Mouse (Mus musculus) embryonic facial prominence, embryonic 15.5 days (tissue): ENCODE results near the gene Hoxc5. TPM values are rescaled to one million over a fixed set of nuclear protein-coding genes. Genes with fewer than 3 reads are reported as not detected.

Source experiments
- ATAC-seq: fragments of 200-750 bp; cut with Nextera tagmentation; 2 replicates; pipeline ENCODE4 v1.8.0; 2017; ENCODE audit warnings: low read depth, moderate TSS enrichment; ENCODE audit not compliant: insufficient number of reproducible peaks, low FRiP score, low TSS enrichment
- H3K27ac ChIP-seq: fragments of 300-500 bp; sonication (generic); replicated peaks from 2 replicates; pipeline ENCODE4 v1.5.1; 2015; ENCODE audit warnings: mild to moderate bottlenecking, inconsistent platforms
- H3K27me3 ChIP-seq: fragments of 300-500 bp; sonication (generic); 2 replicates; pipeline ENCODE4 v1.6.1; 2015; ENCODE audit warnings: inconsistent platforms
- H3K36me3 ChIP-seq: fragments of 300-500 bp; sonication (generic); 2 replicates; pipeline ENCODE4 v1.6.1; 2015; ENCODE audit warnings: mild to moderate bottlenecking, inconsistent platforms
- H3K4me1 ChIP-seq: fragments of 300-500 bp; sonication (generic); 2 replicates; pipeline ENCODE4 v1.6.1; 2015; ENCODE audit warnings: inconsistent platforms
- H3K4me2 ChIP-seq: fragments of 300-500 bp; sonication (generic); replicated peaks from 2 replicates; pipeline ENCODE4 v1.6.1; 2015; ENCODE audit warnings: mild to moderate bottlenecking, inconsistent platforms
- H3K4me3 ChIP-seq: fragments of 300-500 bp; sonication (generic); replicated peaks from 2 replicates; pipeline ENCODE4 v1.5.1; 2015; ENCODE audit warnings: mild to moderate bottlenecking, inconsistent platforms
- H3K9ac ChIP-seq: fragments of 300-500 bp; sonication (generic); 2 replicates; pipeline ENCODE4 v1.6.1; 2015; ENCODE audit warnings: inconsistent platforms
- H3K9me3 ChIP-seq: fragments of 300-500 bp; sonication (generic); replicated peaks from 2 replicates; pipeline ENCODE4 v1.6.1; 2016; ENCODE audit warnings: inconsistent platforms
- WGBS: fragments of 180-500 bp; shearing (Covaris S2); methylation state at CpG from one replicate; pipeline ENCODE4 v1.1.7; 2015; 5-methylcytosine and 5-hydroxymethylcytosine counted together
- polyA plus RNA-seq: library from polyadenylated mRNA; unstranded; fragments of >200 nt; fragmentation: Nextera tagmentation; extraction: Ambion mirVana; gene quantifications from 2 replicates; pipeline ENCODE4 v1.2.1, GENCODE M21; 2015

Gene Hoxc5
- polyA plus RNA-seq, 1 experiment from 2014 or later = 2.1 TPM

GRCm38 (mm10) chr15:102931706-102932358, 35.4 kb upstream of the Hoxc5 start:
- no peaks in the 10 kb centered on the region for H3K9me3 ChIP-seq
- H3K4me2 ChIP-seq = no peak overlapping the region
- peaks cover 99% of the 10 kb centered on the region for H3K27me3 ChIP-seq
- H3K27ac ChIP-seq = no peak overlapping the region
- no peak for ATAC-seq
- H3K4me3 ChIP-seq = no peak overlapping the region
- H3K9ac ChIP-seq = no peak overlapping the region
- H3K36me3 ChIP-seq = no peaks in the 10 kb centered on the region
- peaks cover 5% of the 10 kb centered on the region; the same call in 1 of the 2 replicates for H3K4me1 ChIP-seq
- under 1% methylated on average over 23 of the region's 23 CpGs for WGBS

- WGBS = 2% methylated on average over 12 of the region's 12 CpGs
- peak overlapping the region; percentile 20; the same call in 1 of the 2 replicates for H3K4me3 ChIP-seq
Measured at GRCm38 (mm10) chr15:102934438-102934837, 32.8 kb upstream of the Hoxc5 start.

GRCm38 (mm10) chr15:102934897-102935296, 32.3 kb upstream of the Hoxc5 start:
- Histone ChIP-seq H3K27ac (no peak overlapping the region), H3K9me3 (no peaks in the 10 kb centered on the region), H3K4me3 (peak overlapping the region; percentile 20), H3K4me1 (peaks cover 8% of the 10 kb centered on the region; the same call in 1 of the 2 replicates), H3K9ac (no peak overlapping the region), H3K36me3 (no peaks in the 10 kb centered on the region), H3K4me2 (peak overlapping the region; percentile 33; the same call in 1 of the 2 replicates), H3K27me3 (peaks cover 99% of the 10 kb centered on the region)
- ATAC-seq = no peak
- WGBS = under 1% methylated on average over 27 of the region's 27 CpGs

More at GRCm38 (mm10) chr15:102934438-102934837, 32.8 kb upstream of the Hoxc5 start:
- H3K27me3 ChIP-seq = peaks cover 99% of the 10 kb centered on the region
- no peaks in the 10 kb centered on the region for H3K36me3 ChIP-seq
- peaks cover 8% of the 10 kb centered on the region; the same call in 1 of the 2 replicates for H3K4me1 ChIP-seq
- H3K9me3 ChIP-seq = no peaks in the 10 kb centered on the region
- no peak overlapping the region for H3K27ac ChIP-seq
- no peak overlapping the region for H3K9ac ChIP-seq
- ATAC-seq = no peak
- H3K4me2 ChIP-seq = no peak overlapping the region

GRCm38 (mm10) chr15:102936279-102936972, 30.8 kb upstream of the Hoxc5 start, which contains the start of gene Hoxc12:
Gene Hoxc12, plus strand, starts transcription at chr15:102936757.
- peak within 1 kb of the TSS; percentile 10; the same call in 1 of the 2 replicates for H3K4me3 ChIP-seq

GRCm38 (mm10) chr15:102937036-102937666, 30.1 kb upstream of the Hoxc5 start:
- peaks cover 8% of the 10 kb centered on the region; the same call in 1 of the 2 replicates for H3K4me1 ChIP-seq
- no peak overlapping the region for H3K27ac ChIP-seq
- no peaks in the 10 kb centered on the region for H3K36me3 ChIP-seq
- no peak overlapping the region for H3K4me2 ChIP-seq
- peak overlapping the region; percentile 10; the same call in 1 of the 2 replicates for H3K4me3 ChIP-seq
- ATAC-seq = no peak
- WGBS = 2% methylated on average over 50 of the region's 50 CpGs
- H3K27me3 ChIP-seq = peaks cover 99% of the 10 kb centered on the region
- no peak overlapping the region for H3K9ac ChIP-seq
- H3K9me3 ChIP-seq = no peaks in the 10 kb centered on the region

More at GRCm38 (mm10) chr15:102936279-102936972, 30.8 kb upstream of the Hoxc5 start, which contains the start of gene Hoxc12:
- no peak for ATAC-seq
- WGBS = under 1% methylated on average over 31 of the region's 31 CpGs
- Histone ChIP-seq H3K9me3 (no peaks in the 10 kb centered on the region), H3K4me1 (peaks cover 8% of the 10 kb centered on the region; the same call in 1 of the 2 replicates), H3K27me3 (peaks cover 99% of the 10 kb centered on the region), H3K27ac (no peak within 1 kb of the TSS), H3K36me3 (no peaks in the 10 kb centered on the region), H3K9ac (no peak within 1 kb of the TSS), H3K4me2 (no peak within 1 kb of the TSS)

GRCm38 (mm10) chr15:102939256-102940155, 27.7 kb upstream of the Hoxc5 start:
- no peaks in the 10 kb centered on the region for H3K36me3 ChIP-seq

GRCm38 (mm10) chr15:102942739-102943467, 24.3 kb upstream of the Hoxc5 start:
- H3K9ac ChIP-seq = no peak overlapping the region
- H3K4me1 ChIP-seq = no peaks in the 10 kb centered on the region
- no peak for ATAC-seq
- under 1% methylated on average over 53 of the region's 53 CpGs for WGBS
- no peaks in the 10 kb centered on the region for H3K9me3 ChIP-seq
- H3K36me3 ChIP-seq = no peaks in the 10 kb centered on the region
- no peak overlapping the region for H3K27ac ChIP-seq
- no peak overlapping the region; the same call in 1 of the 2 replicates for H3K4me2 ChIP-seq
- H3K4me3 ChIP-seq = 0 out of 2 replicates have a peak overlapping the region, but pooled peaks have one; percentile 10
- peaks cover 100% of the 10 kb centered on the region for H3K27me3 ChIP-seq

More at GRCm38 (mm10) chr15:102939256-102940155, 27.7 kb upstream of the Hoxc5 start:
- H3K4me1 ChIP-seq = peaks cover 8% of the 10 kb centered on the region; the same call in 1 of the 2 replicates
- no peak for ATAC-seq
- under 1% methylated on average over 32 of the region's 34 CpGs for whole genome bisulfite sequencing
- no peak overlapping the region for H3K4me2 ChIP-seq
- H3K27ac ChIP-seq = no peak overlapping the region
- no peak overlapping the region for H3K4me3 ChIP-seq
- H3K27me3 ChIP-seq = peaks cover 99% of the 10 kb centered on the region
- no peaks in the 10 kb centered on the region for H3K9me3 ChIP-seq
- H3K9ac ChIP-seq = no peak overlapping the region

- no peaks in the 10 kb centered on the region for H3K4me1 ChIP-seq
- no peak for ATAC-seq
- WGBS = 2% methylated on average over 5 of the region's 5 CpGs
- no peak overlapping the region for H3K4me2 ChIP-seq
- no peaks in the 10 kb centered on the region for H3K9me3 ChIP-seq
- H3K27ac ChIP-seq = no peak overlapping the region
- H3K9ac ChIP-seq = no peak overlapping the region
- H3K36me3 ChIP-seq = no peaks in the 10 kb centered on the region
- no peak overlapping the region for H3K4me3 ChIP-seq
- peaks cover 100% of the 10 kb centered on the region for H3K27me3 ChIP-seq
Measured at GRCm38 (mm10) chr15:102943468-102943813, 23.8 kb upstream of the Hoxc5 start.

- WGBS = 10% methylated on average over 22 of the region's 22 CpGs
- Histone ChIP-seq H3K4me2 (no peak overlapping the region), H3K4me1 (no peaks in the 10 kb centered on the region), H3K4me3 (no peak overlapping the region), H3K27ac (no peak overlapping the region), H3K27me3 (peaks cover 99% of the 10 kb centered on the region), H3K9ac (no peak overlapping the region), H3K36me3 (no peaks in the 10 kb centered on the region), H3K9me3 (no peaks in the 10 kb centered on the region)
- no peak for ATAC-seq
Measured at GRCm38 (mm10) chr15:102945185-102946077, 21.8 kb upstream of the Hoxc5 start.
